Mouse (Mus musculus) lung, embryonic 14.5 days (tissue): ENCODE measurements around the gene Rab3a. TPM values are rescaled to one million over a fixed set of nuclear protein-coding genes. Genes with fewer than 3 reads are reported as not detected.

Experiments used
- ATAC-seq: fragments of 200-750 bp; cut with Nextera tagmentation; 2 replicates; pipeline ENCODE4 v1.8.0; 2017; ENCODE audit warnings: mild to moderate bottlenecking, moderate TSS enrichment, moderate library complexity; ENCODE audit not compliant: insufficient read depth
- DNase-seq: peaks from one replicate; pipeline ENCODE4 v3.0.0-alpha.2; 2015
- H3K27ac ChIP-seq: fragments of 300-500 bp; sonication (generic); 2 replicates; pipeline ENCODE4 v1.5.1; 2014; ENCODE audit warnings: low read depth, mild to moderate bottlenecking, moderate library complexity
- H3K27me3 ChIP-seq: fragments of 300-500 bp; sonication (generic); 2 replicates; pipeline ENCODE4 v1.6.1; 2014; ENCODE audit warnings: low read length, control low read depth; ENCODE audit not compliant: insufficient read depth
- H3K36me3 ChIP-seq: fragments of 300-500 bp; sonication (generic); 2 replicates; pipeline ENCODE4 v1.6.1; 2014; ENCODE audit warnings: control low read depth; ENCODE audit not compliant: insufficient read depth
- H3K4me1 ChIP-seq: fragments of 300-500 bp; sonication (generic); 2 replicates; pipeline ENCODE4 v1.6.1; 2014; ENCODE audit warnings: antibody characterized with exemption, control low read depth; ENCODE audit not compliant: insufficient read depth
- H3K4me2 ChIP-seq: fragments of 300-500 bp; sonication (generic); 2 replicates; pipeline ENCODE4 v1.6.1; 2014; ENCODE audit warnings: mild to moderate bottlenecking
- H3K4me3 ChIP-seq: fragments of 300-500 bp; sonication (generic); 2 replicates; pipeline ENCODE4 v1.5.1; 2014; ENCODE audit warnings: low read depth, low read length
- H3K9ac ChIP-seq: fragments of 300-500 bp; sonication (generic); 2 replicates; pipeline ENCODE4 v1.6.1; 2014
- H3K9me3 ChIP-seq: fragments of 300-500 bp; sonication (generic); 2 replicates; pipeline ENCODE4 v1.6.1; 2016; ENCODE audit warnings: low read depth, low read length, control low read depth
- CTCF ChIP-seq: IDR thresholded peaks from 2 replicates; pipeline ENCODE4 v1.5.1; 2016; ENCODE audit warnings: antibody characterized with exemption, low read depth
- WGBS: fragments of 180-500 bp; shearing (Covaris S2); extraction: QIAGEN DNeasy Blood & Tissue Kit; methylation state at CpG from one replicate; pipeline ENCODE4 v1.1.7; 2014; 5-methylcytosine and 5-hydroxymethylcytosine counted together
- polyA plus RNA-seq: library from polyadenylated mRNA; unstranded; fragments of >200 nt; fragmentation: Nextera tagmentation; extraction: Ambion mirVana; gene quantifications from 2 replicates; pipeline ENCODE4 v1.2.1, GENCODE M21; 2014

The Rab3a gene
- polyA plus RNA-seq, 1 experiment from 2014 or later = 10.5 TPM

DNA sequence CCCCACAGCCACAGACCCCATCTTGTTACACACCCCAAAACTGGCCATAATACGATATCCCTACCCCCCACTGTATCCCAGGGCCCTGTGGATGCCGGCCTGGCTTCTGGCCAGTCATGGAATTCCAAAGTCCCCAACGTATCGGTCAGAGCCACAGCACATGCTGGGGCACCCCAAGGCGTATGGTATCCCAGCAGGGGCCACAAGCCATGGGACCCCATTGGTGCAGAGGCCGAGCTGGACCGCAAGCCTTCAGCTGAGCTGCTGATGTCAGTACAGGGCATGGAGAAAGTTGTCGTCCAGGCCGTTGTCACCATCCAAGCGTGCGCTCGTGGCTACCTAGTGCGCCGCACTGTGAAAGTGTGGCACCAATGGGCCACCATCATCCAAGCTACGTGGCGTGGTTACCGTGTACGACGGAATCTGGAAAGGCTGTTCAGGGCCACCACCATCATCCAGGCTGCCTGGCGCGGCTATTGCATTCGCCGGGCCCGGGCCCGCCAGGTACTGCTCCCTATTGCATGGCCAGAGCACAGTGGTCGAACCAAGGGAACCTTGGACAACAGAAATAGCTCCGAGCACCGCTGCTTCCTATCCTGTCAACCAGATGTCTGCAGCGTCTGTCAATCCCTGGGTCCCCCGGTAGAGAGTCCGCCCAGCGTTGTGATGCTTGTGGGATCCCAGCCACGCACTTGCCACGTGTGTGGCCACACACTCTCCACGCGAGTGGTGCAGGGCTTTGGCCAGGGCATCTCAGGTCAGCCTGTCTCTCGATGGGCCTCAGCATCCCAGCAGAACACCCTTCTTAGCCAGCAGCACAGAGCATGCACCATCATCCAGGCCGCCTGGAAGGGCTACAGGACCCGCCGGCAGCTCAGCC lies 37.7 kb upstream of the Rab3a start:
- Histone ChIP-seq H3K4me1 (no peaks in the 10 kb centered on the region), H3K27ac (no peak overlapping the region), H3K4me3 (no peak overlapping the region), H3K9me3 (no peaks in the 10 kb centered on the region), H3K9ac (no peak overlapping the region), H3K27me3 (no peaks in the 10 kb centered on the region), H3K36me3 (no peaks in the 10 kb centered on the region), H3K4me2 (no peak overlapping the region)
- 75% methylated on average over 40 of the region's 40 CpGs for WGBS
- no peak for TF ChIP-seq CTCF
- ATAC-seq (no peak), DNase-seq (no peak)

GRCm38 (mm10) chr8:70718297-70718696 lies 36.2 kb upstream of the Rab3a start, which contains the start of gene Gm3336:
TSS of gene Gm3336 (plus strand) at chr8:70718543.
- Histone ChIP-seq H3K36me3 (no peaks in the 10 kb centered on the region), H3K27me3 (no peaks in the 10 kb centered on the region), H3K4me2 (no peak within 1 kb of the TSS), H3K27ac (no peak within 1 kb of the TSS), H3K4me3 (no peak within 1 kb of the TSS), H3K9me3 (no peaks in the 10 kb centered on the region), H3K4me1 (no peaks in the 10 kb centered on the region), H3K9ac (no peak within 1 kb of the TSS)
- DNase-seq = peak; percentile 61
- 2% methylated on average over 19 of the region's 19 CpGs for WGBS
- ATAC-seq = peak; percentile 11; the same call in 1 of the 2 replicates
- TF ChIP-seq CTCF = peak; percentile 89

GRCm38 (mm10) chr8:70719796-70720270 lies 34.6 kb upstream of the Rab3a start:
- H3K36me3 ChIP-seq = no peaks in the 10 kb centered on the region
- no peak for TF ChIP-seq CTCF
- H3K4me2 ChIP-seq = no peak overlapping the region
- no peak overlapping the region for H3K4me3 ChIP-seq
- no peaks in the 10 kb centered on the region for H3K9me3 ChIP-seq
- ATAC-seq (no peak), DNase-seq (no peak)
- no peaks in the 10 kb centered on the region for H3K27me3 ChIP-seq
- no peaks in the 10 kb centered on the region for H3K4me1 ChIP-seq
- no peak overlapping the region for H3K27ac ChIP-seq
- H3K9ac ChIP-seq = no peak overlapping the region
- WGBS = 48% methylated on average over 9 of the region's 9 CpGs

DNA sequence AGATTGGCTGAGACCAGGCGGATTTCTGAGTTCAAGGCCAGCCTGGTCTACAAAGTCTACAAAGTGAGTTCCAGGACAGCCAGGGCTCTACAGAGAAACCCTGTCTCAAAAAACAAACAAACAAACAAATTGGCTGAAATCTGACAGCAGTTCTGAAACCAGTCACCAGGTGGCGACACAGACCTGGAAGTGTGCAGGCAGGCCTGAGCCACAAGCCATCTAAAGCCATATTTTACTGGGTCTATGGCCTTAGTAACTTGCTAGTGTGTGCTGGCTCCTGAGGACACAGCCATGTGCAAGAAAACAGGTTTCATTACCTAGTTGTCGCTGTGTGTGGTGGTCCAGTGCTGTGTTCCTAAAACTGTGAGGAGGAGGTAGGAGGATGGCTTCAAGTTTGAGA lies 33.7 kb upstream of the Rab3a start:
- H3K4me1 ChIP-seq = no peaks in the 10 kb centered on the region
- no peak overlapping the region for H3K4me3 ChIP-seq
- H3K4me2 ChIP-seq = no peak overlapping the region
- no peaks in the 10 kb centered on the region for H3K36me3 ChIP-seq
- H3K9me3 ChIP-seq = no peaks in the 10 kb centered on the region
- ATAC-seq (peak; percentile 35; the same call in 1 of the 2 replicates), DNase-seq (peak; percentile 88)
- no peak overlapping the region for H3K9ac ChIP-seq
- under 1% methylated on average over 3 of the region's 3 CpGs for WGBS
- H3K27ac ChIP-seq = no peak overlapping the region
- peak; percentile 96 for TF ChIP-seq CTCF
- no peaks in the 10 kb centered on the region for H3K27me3 ChIP-seq

DNA sequence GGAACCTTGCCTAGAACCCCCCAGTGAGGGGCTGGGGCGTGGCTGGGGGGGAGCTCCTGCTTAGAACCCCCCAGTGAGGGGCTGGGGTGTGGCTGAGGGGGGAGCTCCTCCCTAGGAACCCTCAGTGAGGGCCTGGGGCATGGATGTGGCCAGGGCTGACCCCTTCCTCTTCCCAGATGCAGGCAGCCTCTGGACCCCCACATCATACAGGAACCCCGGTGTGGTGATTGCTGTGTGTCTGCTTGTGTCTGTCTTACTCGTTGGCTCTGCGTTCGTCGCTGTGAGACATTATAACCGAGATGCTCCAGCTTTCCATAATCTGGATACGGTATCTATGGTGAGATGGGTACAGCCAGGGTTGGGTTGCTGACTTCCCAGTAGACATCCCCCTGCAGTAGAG lies 32.9 kb upstream of the Rab3a start:
- Histone ChIP-seq H3K36me3 (no peaks in the 10 kb centered on the region), H3K9me3 (no peaks in the 10 kb centered on the region), H3K9ac (no peak overlapping the region), H3K27me3 (no peaks in the 10 kb centered on the region), H3K4me3 (no peak overlapping the region), H3K27ac (no peak overlapping the region), H3K4me1 (no peaks in the 10 kb centered on the region), H3K4me2 (no peak overlapping the region)
- ATAC-seq (no peak), DNase-seq (no peak)
- WGBS = 81% methylated on average over 8 of the region's 8 CpGs
- no peak for TF ChIP-seq CTCF

DNA sequence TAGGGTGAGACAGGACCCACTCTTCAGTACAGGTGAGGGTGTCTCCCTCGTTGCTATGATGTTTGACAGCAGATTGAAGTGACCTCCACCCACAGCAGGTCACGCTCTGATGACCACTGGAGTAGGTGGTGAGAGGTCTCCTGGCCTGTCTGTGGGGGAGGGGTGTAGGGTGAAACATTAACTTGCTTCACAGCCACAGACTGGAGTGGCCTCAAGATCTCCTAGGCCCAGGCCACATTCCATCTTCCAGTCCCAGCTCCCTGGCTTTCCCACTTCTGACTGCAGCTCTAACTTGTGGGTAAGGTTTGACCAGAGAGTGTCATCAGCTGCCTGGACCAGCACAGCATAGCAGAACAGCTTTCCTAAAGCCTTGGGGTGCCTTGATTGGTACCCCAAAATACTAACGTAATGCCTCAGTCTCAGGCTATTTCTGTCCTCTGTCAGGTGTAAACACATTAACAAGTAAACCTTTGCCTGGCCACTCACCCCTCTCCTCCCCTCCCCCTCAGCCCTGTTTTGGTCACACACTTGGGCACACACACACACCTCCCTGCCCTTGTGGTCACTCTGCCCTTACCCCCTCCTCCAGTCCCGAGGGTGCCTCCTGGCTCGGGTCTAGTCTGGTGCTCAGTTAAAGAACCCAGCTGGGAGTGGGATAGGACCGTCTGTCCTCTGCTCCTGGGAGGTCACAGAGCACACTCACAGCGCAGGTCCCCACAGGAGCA lies 30.8 kb upstream of the Rab3a start, which contains the start of gene Pde4c:
TSS of gene Pde4c (plus strand) at position 235 of the 725 bp plus-strand sequence.
- Histone ChIP-seq H3K9me3 (no peaks in the 10 kb centered on the region), H3K9ac (no peak within 1 kb of the TSS)

GRCm38 (mm10) chr8:70724216-70724615 lies 30.3 kb upstream of the Rab3a start:
- DNase-seq (no peak), ATAC-seq (no peak)
- no peak for TF ChIP-seq CTCF
- H3K27me3 ChIP-seq = peaks cover 17% of the 10 kb centered on the region
- no peaks in the 10 kb centered on the region for H3K36me3 ChIP-seq
- no peak overlapping the region for H3K27ac ChIP-seq
- 68% methylated on average over 12 of the region's 12 CpGs for WGBS
- no peak overlapping the region for H3K4me2 ChIP-seq
- H3K4me1 ChIP-seq = no peaks in the 10 kb centered on the region
- no peak overlapping the region for H3K4me3 ChIP-seq
- no peaks in the 10 kb centered on the region for H3K9me3 ChIP-seq
- no peak overlapping the region for H3K9ac ChIP-seq

More for the DNA sequence above, 30.8 kb upstream of the Rab3a start, which contains the start of gene Pde4c:
- no peak within 1 kb of the TSS for H3K4me3 ChIP-seq
- no peaks in the 10 kb centered on the region for H3K4me1 ChIP-seq
- DNase-seq = peak; percentile 14
- ATAC-seq = no peak
- peaks cover 11% of the 10 kb centered on the region for H3K27me3 ChIP-seq
- H3K27ac ChIP-seq = no peak within 1 kb of the TSS
- no peak for TF ChIP-seq CTCF
- H3K36me3 ChIP-seq = no peaks in the 10 kb centered on the region
- WGBS = 37% methylated on average over 7 of the region's 7 CpGs
- H3K4me2 ChIP-seq = no peak within 1 kb of the TSS
